Mouse (Mus musculus) heart, adult 2 months (tissue): ENCODE measurements around the gene Cenpv. TPM values are rescaled to one million over a fixed set of nuclear protein-coding genes. Genes with fewer than 3 reads are reported as not detected.
A peak's percentile ranks its signal among the peaks of the same experiment; 100 is the strongest.

Experiments
- DNase-seq, 2 experiments: peaks; one replicate each; pipeline ENCODE4 v3.0.0; 2021
- H3K27ac ChIP-seq: fragments of 200-600 bp; 2 replicates; pipeline ENCODE4 v1.8.1; 2022
- H3K27me3 ChIP-seq: fragments of 200-500 bp; 2 replicates; pipeline ENCODE4 v1.6.1; 2012; ENCODE audit warnings: mild to moderate bottlenecking, low read length, inconsistent platforms, mixed read lengths; ENCODE audit not compliant: control insufficient read depth, insufficient read depth
- H3K36me3 ChIP-seq: fragments of 200-500 bp; 2 replicates; pipeline ENCODE4 v1.6.1; 2012; ENCODE audit warnings: low read length, inconsistent platforms; ENCODE audit not compliant: control insufficient read depth, insufficient read depth
- H3K4me1 ChIP-seq: fragments of 200-500 bp; 2 replicates; pipeline ENCODE4 v1.6.1; 2011; ENCODE audit warnings: low read length; ENCODE audit not compliant: control insufficient read depth, insufficient read depth
- H3K4me3 ChIP-seq: fragments of 200-600 bp; 2 replicates; pipeline ENCODE4 v1.8.1; 2022
- H3K79me2 ChIP-seq: fragments of 200-500 bp; replicated peaks from 2 replicates; pipeline ENCODE4 v1.6.1; 2012; ENCODE audit warnings: mild to moderate bottlenecking, inconsistent platforms, low read length, moderate library complexity, mixed read lengths; ENCODE audit not compliant: control insufficient read depth, insufficient read depth
- H3K9ac ChIP-seq: fragments of 200-500 bp; 2 replicates; pipeline ENCODE4 v1.6.1; 2012; ENCODE audit warnings: low read depth, mild to moderate bottlenecking, control low read depth, inconsistent platforms, low read length, mixed read lengths
- CTCF ChIP-seq: fragments of 200-600 bp; IDR thresholded peaks from 2 replicates; pipeline ENCODE4 v1.8.1; 2022; ENCODE audit warnings: antibody characterized with exemption, mild to moderate bottlenecking, moderate library complexity
- EP300 ChIP-seq: fragments of 200-500 bp; IDR thresholded peaks from 2 replicates; pipeline ENCODE4 v1.6.1; 2011; ENCODE audit warnings: low read depth, low read length, control low read depth; ENCODE audit not compliant: insufficient read depth
- POLR2A ChIP-seq: fragments of 200-500 bp; IDR thresholded peaks from 2 replicates; pipeline ENCODE4 v1.6.1; 2011; ENCODE audit warnings: mild to moderate bottlenecking, low read depth, low read length, control low read depth; ENCODE audit not compliant: insufficient read depth
- WGBS: fragments of 180-500 bp; shearing (Covaris S2); methylation state at CpG from one replicate; pipeline ENCODE4 v1.1.7; 2018; 5-methylcytosine and 5-hydroxymethylcytosine counted together
- intact Hi-C: fragments of 180-260 bp; cut with DNase I; formaldehyde crosslinking; loops from one replicate; pipeline ENCODE4 v1.15.1; 2025
- polyA plus RNA-seq: library from polyadenylated mRNA; depleted of rRNA; stranded (reverse); fragments of >200 nt; gene quantifications from 2 replicates; pipeline ENCODE4 v1.2.3, GENCODE M21; 2012
- total RNA-seq, 2 experiments: library from RNA; stranded (reverse); gene quantifications; 2 replicates each; pipeline ENCODE4 v1.2.3; 2021

Cenpv gene
- total and polyA plus RNA-seq, 3 experiments = 25.0 to 30.8 (median 25.8) TPM

DNA sequence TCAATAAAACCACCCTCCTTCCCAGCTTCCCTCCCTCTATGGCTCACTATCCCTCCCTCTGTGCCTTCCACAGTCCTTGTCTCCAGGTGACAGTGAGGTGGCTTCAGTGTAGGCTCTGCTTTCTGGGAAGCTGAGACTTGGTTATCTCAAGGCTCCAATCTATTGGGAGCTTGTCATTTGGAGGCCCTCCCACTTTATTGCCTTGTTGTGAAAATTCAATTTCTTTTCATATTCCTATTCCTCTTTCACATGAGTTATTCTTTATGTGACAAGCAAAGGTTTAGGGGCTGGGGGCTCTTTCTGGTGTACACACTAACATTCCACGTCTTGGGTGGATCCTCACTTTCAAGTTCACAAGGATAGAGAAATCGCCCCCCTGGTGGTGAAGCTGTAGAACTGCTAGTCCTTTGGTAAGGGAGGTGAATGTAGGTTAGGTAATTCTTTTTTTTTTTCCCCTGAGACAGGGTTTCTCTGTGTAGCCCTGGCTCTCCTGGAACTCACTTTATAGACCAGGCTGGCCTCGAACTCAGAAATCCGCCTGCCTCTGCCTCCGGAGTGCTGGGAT, 42.8 kb downstream of the Cenpv start:
- Histone ChIP-seq H3K27ac (peak overlapping the region; percentile 81), H3K4me1 (peaks cover 15% of the 10 kb centered on the region), H3K9ac (no peak overlapping the region), H3K4me3 (no peak overlapping the region), H3K79me2 (no peaks in the 10 kb centered on the region), H3K36me3 (no peaks in the 10 kb centered on the region), H3K27me3 (no peaks in the 10 kb centered on the region)
- peak; percentile 8 to 31 for DNase-seq
- intact Hi-C loops = loop anchor here (2.0 to 5.0 kb wide), 2 partner anchors 54 to 99 kb away; no protein-coding TSS in a partner anchor
- 51% methylated on average over 5 of the region's 5 CpGs for WGBS
- no peak for TF ChIP-seq POLR2A
- TF ChIP-seq EP300 = no peak
- peak; percentile 86 for TF ChIP-seq CTCF

DNA sequence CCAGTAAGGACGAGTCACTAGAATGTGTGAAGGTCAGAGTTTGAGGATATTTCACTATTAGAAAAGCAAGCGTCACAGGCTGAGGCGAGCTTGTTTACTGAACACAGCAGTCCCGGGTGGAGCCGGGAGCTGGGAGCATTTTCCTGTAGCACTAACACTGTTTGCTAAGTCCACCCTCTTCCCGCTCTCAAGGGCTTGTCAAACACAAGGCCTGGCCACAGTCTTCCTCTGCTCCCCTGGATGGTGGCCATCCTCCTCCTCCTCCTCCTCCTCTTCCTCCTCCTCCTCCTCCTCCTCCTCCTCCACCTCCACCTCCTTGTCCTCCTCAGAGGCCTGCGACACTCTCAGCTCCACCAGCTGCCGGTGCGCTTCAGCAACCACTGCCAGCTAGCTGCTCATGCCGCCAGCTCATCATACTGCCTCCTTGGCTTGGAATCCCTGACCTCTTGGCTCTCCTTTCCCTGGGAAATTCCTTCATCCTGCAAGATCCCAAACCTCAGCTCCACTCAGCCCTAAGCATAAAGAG, 43.7 kb downstream of the Cenpv start:
- H3K9ac ChIP-seq = peak overlapping the region; percentile 43
- intact Hi-C loops = loop anchor here (2.0 to 5.0 kb wide), 2 partner anchors 37 to 53 kb away; partner anchors contain the start of genes Ncor1 and Pigl
- H3K4me3 ChIP-seq = peak overlapping the region; percentile 13; the same call in 1 of the 2 replicates

DNA sequence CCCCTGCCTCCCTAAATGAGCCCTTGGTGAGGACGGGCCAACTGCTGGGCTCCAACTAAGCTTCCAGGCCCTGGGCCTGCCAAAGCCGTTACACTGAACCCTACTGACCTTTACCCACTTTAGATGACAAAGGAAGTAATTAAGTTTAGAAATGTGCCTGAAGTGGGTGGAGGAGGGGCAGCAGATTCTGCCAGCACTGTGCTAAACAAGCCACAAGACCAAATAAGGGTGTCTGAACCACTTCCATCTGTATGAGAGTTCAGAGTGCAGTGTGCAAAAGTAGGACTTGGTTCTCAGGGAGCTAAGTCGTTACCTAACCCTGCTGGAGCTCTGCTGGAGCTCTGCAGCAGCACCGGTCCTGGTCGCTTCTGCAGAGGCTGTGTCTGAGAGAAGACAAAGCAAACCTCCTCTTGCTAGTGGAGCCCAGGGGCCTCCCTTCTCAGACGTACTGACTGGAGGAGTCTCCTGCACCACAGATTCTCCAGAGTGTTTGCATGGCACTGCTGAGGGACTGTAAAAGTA, 44.2 kb downstream of the Cenpv start:
- peak; percentile 65 to 72 for DNase-seq
- Histone ChIP-seq H3K27me3 (no peaks in the 10 kb centered on the region), H3K36me3 (no peaks in the 10 kb centered on the region), H3K79me2 (no peaks in the 10 kb centered on the region), H3K4me3 (peak overlapping the region; percentile 13; the same call in 1 of the 2 replicates), H3K27ac (peak overlapping the region; percentile 81), H3K9ac (peak overlapping the region; percentile 43), H3K4me1 (peaks cover 15% of the 10 kb centered on the region)
- intact Hi-C loops = loop anchor here (2.0 to 5.0 kb wide), 2 partner anchors 36 to 53 kb away; partner anchors contain the start of genes Ncor1 and Pigl
- TF ChIP-seq POLR2A (peak; percentile 46), EP300 (0 out of 2 replicates have a peak, but pooled peaks have one; percentile 48), CTCF (no peak)
- 9% methylated on average over 6 of the region's 6 CpGs for WGBS

More for the DNA sequence above, 43.7 kb downstream of the Cenpv start:
- no peaks in the 10 kb centered on the region for H3K36me3 ChIP-seq
- peak; percentile 67 to 68 for DNase-seq
- H3K79me2 ChIP-seq = no peaks in the 10 kb centered on the region
- H3K4me1 ChIP-seq = peaks cover 15% of the 10 kb centered on the region
- H3K27ac ChIP-seq = peak overlapping the region; percentile 81
- TF ChIP-seq POLR2A (no peak), EP300 (no peak), CTCF (no peak)
- 17% methylated on average over 8 of the region's 10 CpGs for WGBS
- H3K27me3 ChIP-seq = no peaks in the 10 kb centered on the region

DNA sequence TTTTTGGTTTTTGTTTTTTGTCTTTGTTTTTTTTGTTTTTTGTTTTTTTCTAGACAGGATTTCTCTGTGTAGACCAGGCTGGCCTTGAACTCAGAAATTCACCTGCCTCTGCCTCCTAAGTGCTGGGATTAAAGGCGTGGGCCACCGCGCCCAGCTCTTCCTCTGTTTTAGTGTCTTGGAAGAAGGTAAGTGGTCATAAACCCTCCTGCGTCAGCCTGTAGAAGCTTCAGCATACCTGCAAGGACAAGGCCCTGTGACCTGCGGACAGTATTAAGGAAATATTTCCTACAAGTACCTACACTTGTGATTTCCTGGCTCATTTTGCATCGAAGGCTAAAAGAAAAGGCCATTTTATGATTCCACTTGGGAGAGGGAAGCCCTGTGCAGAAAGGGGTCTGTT, 45.4 kb downstream of the Cenpv start:
- no peaks in the 10 kb centered on the region for H3K79me2 ChIP-seq
- DNase-seq = no peak
- 95% methylated on average over 6 of the region's 6 CpGs for WGBS
- H3K27me3 ChIP-seq = no peaks in the 10 kb centered on the region
- TF ChIP-seq POLR2A (no peak), EP300 (no peak), CTCF (no peak)
- H3K36me3 ChIP-seq = no peaks in the 10 kb centered on the region
- H3K27ac ChIP-seq = no peak overlapping the region
- H3K4me3 ChIP-seq = no peak overlapping the region
- intact Hi-C loops = loop anchor here (2.0 kb wide), 1 partner anchor 35 kb away; the partner anchor contains the start of genes Ncor1 and Pigl
- no peak overlapping the region for H3K9ac ChIP-seq
- peaks cover 15% of the 10 kb centered on the region for H3K4me1 ChIP-seq

DNA sequence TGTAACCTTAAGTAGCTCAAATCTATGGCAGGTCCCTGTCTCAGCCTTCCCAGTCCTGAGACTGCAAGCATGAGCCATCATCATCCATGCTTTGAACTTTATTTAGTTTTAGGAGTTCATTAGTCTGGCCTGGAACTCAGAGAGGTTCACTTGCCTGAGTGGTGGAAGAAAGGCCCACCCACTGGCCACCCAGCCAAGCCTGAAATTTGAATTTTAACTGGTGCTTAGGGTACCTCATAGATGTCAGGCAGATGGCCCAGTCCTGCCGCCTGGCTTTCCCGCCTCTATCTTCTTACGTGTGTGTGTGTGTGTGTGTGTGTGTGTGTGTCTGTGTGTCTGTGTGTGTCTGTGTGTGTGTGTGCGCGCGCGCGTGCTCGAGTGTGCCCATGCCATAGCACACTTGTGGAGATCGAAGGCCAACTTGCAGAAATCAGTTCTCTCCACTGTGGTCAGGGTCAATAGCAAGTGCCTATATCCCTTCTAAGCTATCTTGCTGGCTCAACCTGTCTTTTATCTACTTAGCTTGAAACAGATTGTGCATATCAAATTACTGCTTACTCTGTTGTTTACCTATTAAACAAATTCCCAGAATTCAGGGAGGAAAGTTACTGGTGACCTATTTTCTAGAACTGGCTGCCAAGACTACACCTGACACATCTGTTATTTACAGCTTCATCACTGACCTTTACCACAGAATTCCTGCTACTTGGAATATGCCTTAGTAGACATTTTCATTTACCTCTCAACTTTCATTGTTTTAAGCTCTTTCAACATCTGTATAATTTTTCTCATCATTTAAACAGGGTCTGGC, 51.3 kb downstream of the Cenpv start:
- H3K9ac ChIP-seq = no peak overlapping the region
- no peak for TF ChIP-seq POLR2A
- TF ChIP-seq EP300 = no peak
- no peak for TF ChIP-seq CTCF
- intact Hi-C loops = no loop called here
- 95% methylated on average over 10 of the region's 10 CpGs for WGBS
- no peaks in the 10 kb centered on the region for H3K36me3 ChIP-seq
- no peak for DNase-seq
- no peaks in the 10 kb centered on the region for H3K4me1 ChIP-seq
- no peaks in the 10 kb centered on the region for H3K27me3 ChIP-seq
- no peak overlapping the region for H3K4me3 ChIP-seq
- no peaks in the 10 kb centered on the region for H3K79me2 ChIP-seq
- no peak overlapping the region for H3K27ac ChIP-seq
